Mouse (Mus musculus): Measurements from ENCODE around the gene Capza2. TPM values are rescaled to one million over a fixed set of nuclear protein-coding genes. Genes with fewer than 3 reads are reported as not detected.

Capza2 gene
- polyA plus RNA-seq, 2 experiments: 32.1 to 91.6 TPM

DNA sequence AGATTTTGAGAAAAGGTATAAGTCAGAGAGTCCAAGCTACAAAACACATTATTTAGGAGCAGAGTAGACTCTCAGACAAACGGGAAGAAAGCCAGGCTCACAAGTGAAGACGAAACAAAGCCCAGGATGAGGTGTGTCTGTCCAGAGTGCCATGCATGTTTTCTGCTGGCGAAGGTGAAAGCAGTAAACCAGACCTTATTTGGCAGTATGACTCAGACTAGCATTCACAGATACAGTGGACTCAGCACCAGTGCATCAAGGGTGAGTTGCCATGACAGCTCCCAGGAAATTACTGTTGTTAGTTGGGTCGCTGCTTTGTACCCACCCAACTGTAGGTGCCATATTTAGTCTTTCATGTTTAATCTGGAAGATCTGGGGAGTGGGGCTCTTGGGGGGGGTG lies 23.4 kb upstream of the Capza2 start:
- 55% methylated on average over 4 of the region's 4 CpGs for WGBS (ENCODE audit: insufficient replicate concordance)
- Histone ChIP-seq H3K4me2 (ENCODE audit: low read depth) (no peak overlapping the region), H3K27me3 (ENCODE audit: control insufficient read depth, insufficient read depth, low read length) (no peaks in the 10 kb centered on the region), H3K4me3 (ENCODE audit: insufficient read depth in 1 of 2, low read depth in 2 of 2, low read length in 2 of 2) (no peak overlapping the region), H3K4me1 (replicated peaks; ENCODE audit: control insufficient read depth in 2 of 2, insufficient read depth in 2 of 2, low read length in 1 of 2) (no peaks in the 10 kb centered on the region; a peak in 1 of 4 replicates), H3K27ac (no peak overlapping the region), H3K36me3 (replicated peaks; ENCODE audit: control insufficient read depth, insufficient read depth, low read depth) (no peaks in the 10 kb centered on the region), H3K9ac (replicated peaks) (no peak overlapping the region), H3K9me3 (ENCODE audit: control insufficient read depth, low read length) (no peaks in the 10 kb centered on the region)
- ATAC-seq (ENCODE audit: insufficient read depth) (no peak), DNase-seq (ENCODE audit: low read depth in 3 of 3, low spot score in 3 of 3) (no peak)
- no peak for TF ChIP-seq EP300 (IDR thresholded peaks at IDR 0.05; ENCODE audit: low read depth)
- TF ChIP-seq CTCF (IDR thresholded peaks at IDR 0.05; ENCODE audit: low read depth): no peak

- no peaks in the 10 kb centered on the region for H3K36me3 ChIP-seq (replicated peaks; ENCODE audit: control insufficient read depth, insufficient read depth, low read depth)
- H3K4me2 ChIP-seq (ENCODE audit: low read depth): no peak overlapping the region
- no peak overlapping the region for H3K27ac ChIP-seq
- TF ChIP-seq EP300 (IDR thresholded peaks at IDR 0.05; ENCODE audit: low read depth) (no peak), CTCF (IDR thresholded peaks at IDR 0.05; ENCODE audit: low read depth) (no peak)
- H3K27me3 ChIP-seq (ENCODE audit: control insufficient read depth, insufficient read depth, low read length): no peaks in the 10 kb centered on the region
- ATAC-seq (ENCODE audit: insufficient read depth) (no peak), DNase-seq (ENCODE audit: low read depth in 3 of 3, low spot score in 3 of 3) (no peak)
- WGBS (ENCODE audit: insufficient replicate concordance): 63% methylated on average over 4 of the region's 4 CpGs
- H3K9ac ChIP-seq (replicated peaks): no peak overlapping the region
- H3K4me1 ChIP-seq (replicated peaks; ENCODE audit: control insufficient read depth in 2 of 2, insufficient read depth in 2 of 2, low read length in 1 of 2): no peaks in the 10 kb centered on the region; a peak in 1 of 4 replicates
- H3K4me3 ChIP-seq (ENCODE audit: insufficient read depth in 1 of 2, low read depth in 2 of 2, low read length in 2 of 2): no peak overlapping the region
- H3K9me3 ChIP-seq (ENCODE audit: control insufficient read depth, low read length): no peaks in the 10 kb centered on the region
Measured at GRCm38 (mm10) chr6:17620823-17621222, 15.2 kb upstream of the Capza2 start.

DNA sequence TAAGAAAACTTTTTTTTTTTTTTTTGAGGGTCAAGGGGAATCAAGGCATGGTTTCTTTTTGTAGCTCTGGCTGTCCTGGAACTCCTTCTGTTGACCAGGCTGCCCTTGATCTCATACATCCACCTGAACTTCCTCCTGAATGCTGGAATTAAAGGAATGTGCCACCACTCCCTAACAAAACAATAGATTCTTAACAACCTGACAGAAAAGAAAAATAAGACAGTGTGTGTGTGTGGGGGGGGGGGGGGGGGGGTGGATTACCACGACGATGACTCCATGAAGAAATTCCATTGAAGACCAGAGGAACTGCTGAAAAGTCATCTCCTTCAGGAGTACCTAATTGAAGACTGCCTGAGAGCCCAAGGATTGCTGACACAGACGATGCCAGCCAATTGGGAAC lies 14.6 kb upstream of the Capza2 start:
- no peak overlapping the region for H3K4me3 ChIP-seq (ENCODE audit: insufficient read depth in 1 of 2, low read depth in 2 of 2, low read length in 2 of 2)
- no peaks in the 10 kb centered on the region for H3K4me1 ChIP-seq (replicated peaks; ENCODE audit: control insufficient read depth in 2 of 2, insufficient read depth in 2 of 2, low read length in 1 of 2)
- DNase-seq (ENCODE audit: low read depth in 3 of 3, low spot score in 3 of 3) (no peak), ATAC-seq (ENCODE audit: insufficient read depth) (no peak)
- H3K9ac ChIP-seq (replicated peaks): no peak overlapping the region
- no peaks in the 10 kb centered on the region for H3K27me3 ChIP-seq (ENCODE audit: control insufficient read depth, insufficient read depth, low read length)
- 30% methylated on average over 3 of the region's 3 CpGs for WGBS (ENCODE audit: insufficient replicate concordance)
- no peak overlapping the region for H3K4me2 ChIP-seq (ENCODE audit: low read depth)
- no peaks in the 10 kb centered on the region for H3K36me3 ChIP-seq (replicated peaks; ENCODE audit: control insufficient read depth, insufficient read depth, low read depth)
- no peak overlapping the region for H3K27ac ChIP-seq
- no peaks in the 10 kb centered on the region for H3K9me3 ChIP-seq (ENCODE audit: control insufficient read depth, low read length)
- TF ChIP-seq CTCF (IDR thresholded peaks at IDR 0.05; ENCODE audit: low read depth) (no peak), EP300 (IDR thresholded peaks at IDR 0.05; ENCODE audit: low read depth) (no peak)

GRCm38 (mm10) chr6:17628701-17629455 lies 7.2 kb upstream of the Capza2 start:
- peaks cover 0 to 6% of the 10 kb centered on the region in 2 experiments; a peak in 3 of 4 replicates for H3K4me1 ChIP-seq (replicated peaks; ENCODE audit: control insufficient read depth in 2 of 2, insufficient read depth in 2 of 2, low read length in 1 of 2)
- no peak overlapping the region for H3K4me3 ChIP-seq (ENCODE audit: insufficient read depth in 1 of 2, low read depth in 2 of 2, low read length in 2 of 2)
- H3K9ac ChIP-seq (replicated peaks): no peak overlapping the region
- no peak for TF ChIP-seq EP300 (IDR thresholded peaks at IDR 0.05; ENCODE audit: low read depth)
- no peak overlapping the region for H3K27ac ChIP-seq
- no peaks in the 10 kb centered on the region for H3K27me3 ChIP-seq (ENCODE audit: control insufficient read depth, insufficient read depth, low read length)
- no peak overlapping the region for H3K4me2 ChIP-seq (ENCODE audit: low read depth)
- WGBS (ENCODE audit: insufficient replicate concordance): 40% methylated on average over 6 of the region's 6 CpGs
- H3K9me3 ChIP-seq (ENCODE audit: control insufficient read depth, low read length): no peaks in the 10 kb centered on the region
- DNase-seq (ENCODE audit: low read depth in 3 of 3, low spot score in 3 of 3) (no peak), ATAC-seq (ENCODE audit: insufficient read depth) (no peak)
- H3K36me3 ChIP-seq (replicated peaks; ENCODE audit: control insufficient read depth, insufficient read depth, low read depth): no peaks in the 10 kb centered on the region

- Histone ChIP-seq H3K4me1 (replicated peaks; ENCODE audit: control insufficient read depth in 2 of 2, insufficient read depth in 2 of 2, low read length in 1 of 2) (peaks cover 0 to 11% of the 10 kb centered on the region in 2 experiments; a peak in 3 of 4 replicates), H3K9me3 (ENCODE audit: control insufficient read depth, low read length) (no peaks in the 10 kb centered on the region), H3K4me3 (ENCODE audit: insufficient read depth in 1 of 2, low read depth in 2 of 2, low read length in 2 of 2) (no peak overlapping the region), H3K27ac (no peak overlapping the region), H3K4me2 (ENCODE audit: low read depth) (peak overlapping the region; percentile 31), H3K9ac (replicated peaks) (no peak overlapping the region), H3K27me3 (ENCODE audit: control insufficient read depth, insufficient read depth, low read length) (no peaks in the 10 kb centered on the region), H3K36me3 (replicated peaks; ENCODE audit: control insufficient read depth, insufficient read depth, low read depth) (no peaks in the 10 kb centered on the region)
- no peak for DNase-seq (ENCODE audit: low read depth in 3 of 3, low spot score in 3 of 3)
- TF ChIP-seq CTCF (IDR thresholded peaks at IDR 0.05; ENCODE audit: low read depth) (no peak), EP300 (IDR thresholded peaks at IDR 0.05; ENCODE audit: low read depth) (no peak)
- 54% methylated on average over 5 of the region's 5 CpGs for WGBS (ENCODE audit: insufficient replicate concordance)
- no peak for ATAC-seq (ENCODE audit: insufficient read depth)
Measured at GRCm38 (mm10) chr6:17629756-17630155, 6.3 kb upstream of the Capza2 start.
